Mouse (Mus musculus) hindbrain, embryonic 16.5 days (tissue): Measurements from ENCODE around the gene Odf4. TPM values are rescaled to one million over a fixed set of nuclear protein-coding genes. Genes with fewer than 3 reads are reported as not detected.

Experiments used
- polyA plus RNA-seq: library from polyadenylated mRNA; unstranded; fragments of >200 nt; fragmentation: Nextera tagmentation; extraction: Ambion mirVana; gene quantifications from 2 replicates; pipeline ENCODE4 v1.2.1, GENCODE M21; 2015

Odf4 gene
- polyA plus RNA-seq, 1 experiment from 2014 or later: 0.34 TPM

Other genes with a start within 250 kb of the Odf4 start
- 94.9 and 104 TPM in 2 replicates for gene Myh10, start 235.5 kb downstream of the Odf4 start, polyA plus RNA-seq
- gene Ndel1, start 55.2 kb downstream of the Odf4 start, polyA plus RNA-seq: 109 and 112 TPM in 2 replicates
- gene Rnf222, start 38.5 kb downstream of the Odf4 start, polyA plus RNA-seq: 0.04 TPM in 1 of 2 replicates, not detected in the other
- 487 and 500 TPM in 2 replicates for gene Rpl26, start 25.5 kb downstream of the Odf4 start, polyA plus RNA-seq
- 27.2 and 33.9 TPM in 2 replicates for gene Arhgef15, start 30.4 kb upstream of the Odf4 start, polyA plus RNA-seq
- gene Slc25a35, start 41.0 kb upstream of the Odf4 start, polyA plus RNA-seq: 2.3 and 3.4 TPM in 2 replicates
- 30.0 and 36.9 TPM in 2 replicates for gene Rangrf, start 48.1 kb upstream of the Odf4 start, polyA plus RNA-seq
- 12.9 and 16.4 TPM in 2 replicates for gene Pfas, start 81.4 kb upstream of the Odf4 start, polyA plus RNA-seq
- gene Ctc1, start 88.8 kb upstream of the Odf4 start, polyA plus RNA-seq: 62.9 and 66.0 TPM in 2 replicates
- gene Aurkb, start 118.6 kb upstream of the Odf4 start, polyA plus RNA-seq: 26.9 and 32.2 TPM in 2 replicates
- gene Borcs6, start 132.6 kb upstream of the Odf4 start, polyA plus RNA-seq: 18.1 and 20.9 TPM in 2 replicates
- gene Tmem107, start 143.7 kb upstream of the Odf4 start, polyA plus RNA-seq: 38.6 and 42.6 TPM in 2 replicates
- gene Vamp2, start 161.4 kb upstream of the Odf4 start, polyA plus RNA-seq: 402 and 475 TPM in 2 replicates
- 11.1 and 11.2 TPM in 2 replicates for gene Per1, start 168.1 kb upstream of the Odf4 start, polyA plus RNA-seq
- gene Hes7, start 193.3 kb upstream of the Odf4 start, polyA plus RNA-seq: 1.4 and 1.8 TPM in 2 replicates
- gene 9130213A22Rik, start 195.5 kb upstream of the Odf4 start, polyA plus RNA-seq: 0.94 and 1.2 TPM in 2 replicates
- 8.1 and 8.5 TPM in 2 replicates for gene Aloxe3, start 198.8 kb upstream of the Odf4 start, polyA plus RNA-seq
- gene Alox12b, start 229.9 kb upstream of the Odf4 start, polyA plus RNA-seq: 0.65 and 0.95 TPM in 2 replicates